Mouse (Mus musculus) cerebellum, adult 18-20 months (tissue): ENCODE measurements around the gene Prrc2b.

Experiments
- DNase-seq, 2 experiments: peaks; one replicate each; pipeline ENCODE4 v3.0.0; 2021

Gene Prrc2b

DNA sequence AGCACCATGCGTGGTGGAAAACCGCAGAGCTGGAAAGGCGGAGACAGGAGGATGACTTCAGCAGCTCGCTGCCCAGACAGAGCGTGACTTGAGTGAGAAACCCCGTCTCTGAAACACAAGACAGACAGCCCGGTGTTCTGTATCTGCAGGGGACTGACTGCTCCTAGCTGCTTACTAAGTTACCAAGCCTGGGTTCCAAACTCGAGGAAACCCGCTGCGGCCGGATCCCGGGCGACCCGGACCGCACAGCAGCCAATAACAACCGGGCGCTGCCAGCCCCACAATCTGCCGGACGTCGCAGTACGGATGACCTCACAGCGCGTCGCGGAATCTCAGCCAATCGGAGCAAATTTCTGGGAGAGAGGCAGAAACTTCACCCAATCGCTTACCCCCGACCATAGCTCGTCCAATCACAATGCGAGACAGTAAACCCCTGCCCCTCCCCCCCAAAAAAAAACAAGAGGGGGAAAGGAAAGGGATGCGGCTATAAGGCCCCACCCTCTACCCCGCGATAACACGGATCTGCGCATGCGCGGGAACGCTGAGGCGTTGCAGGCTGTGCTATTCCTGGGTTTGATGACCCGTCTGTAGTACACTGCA lies 13.1 kb upstream of the Prrc2b start:
- DNase-seq = peak; percentile 96 to 98

DNA sequence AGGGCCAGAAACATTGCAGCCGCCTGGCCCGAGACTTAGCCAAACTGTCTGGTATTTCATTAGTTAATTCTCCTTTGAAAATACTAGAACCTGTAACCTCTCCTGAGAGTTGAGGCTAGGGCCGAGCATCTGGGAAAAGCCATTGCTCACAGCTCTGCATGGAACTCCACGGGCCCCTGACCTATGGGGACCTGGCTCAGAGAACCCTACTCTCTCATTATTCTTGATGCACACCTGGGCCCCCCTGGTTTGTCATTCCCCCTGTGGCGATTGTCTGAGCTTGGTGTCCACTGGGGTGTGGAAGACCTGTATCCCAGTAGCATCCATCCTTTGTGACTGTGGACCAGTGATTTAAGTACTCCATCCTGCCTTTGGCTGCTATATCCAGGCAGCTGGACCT lies 11.5 kb upstream of the Prrc2b start:
- no peak for DNase-seq

- DNase-seq = no peak
These were observed 10.4 kb upstream of the Prrc2b start for GRCm38 (mm10) chr2:32140498-32140934.

DNA sequence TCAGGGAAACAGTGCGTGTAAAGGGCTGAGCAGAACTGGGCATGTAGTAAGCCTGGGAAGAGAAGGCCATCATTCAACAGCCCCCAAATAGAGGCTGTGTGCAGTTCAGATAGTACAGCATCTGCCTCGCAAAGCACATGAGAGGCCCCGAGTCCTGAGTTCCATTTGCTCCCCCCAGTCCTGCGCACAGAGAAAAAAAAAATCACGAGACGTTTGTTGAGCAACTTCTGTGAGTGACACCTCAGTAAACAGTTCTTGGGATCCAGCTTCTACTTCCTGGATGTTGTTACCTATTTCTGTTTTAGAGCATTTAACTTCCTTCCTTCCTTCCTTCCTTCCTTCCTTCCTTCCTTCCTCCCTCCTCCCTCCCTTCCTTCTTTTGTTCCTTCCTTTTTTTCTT lies 9.3 kb upstream of the Prrc2b start:
- DNase-seq = no peak

- no peak for DNase-seq
These were observed 8.5 kb upstream of the Prrc2b start for GRCm38 (mm10) chr2:32142368-32142767.

DNA sequence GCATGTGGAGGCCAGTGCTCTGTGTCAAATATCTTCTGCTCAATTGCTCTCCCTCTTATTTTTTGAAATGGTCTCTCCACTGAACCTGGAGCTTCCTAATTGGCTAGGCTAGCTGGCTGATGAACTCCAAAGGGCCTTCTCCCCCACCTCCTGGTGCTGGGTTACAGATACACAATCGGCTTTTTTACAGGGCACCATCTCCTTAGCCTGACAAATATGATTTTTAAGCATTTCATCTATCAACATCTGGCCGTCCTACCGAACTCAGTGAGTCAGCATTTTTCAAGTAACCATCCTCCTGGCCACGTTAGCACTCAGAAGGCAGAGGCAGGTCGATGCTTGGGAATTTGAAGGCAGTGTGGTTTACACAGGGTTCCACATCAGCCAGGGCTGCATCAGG lies 6.2 kb upstream of the Prrc2b start:
- no peak for DNase-seq

- no peak for DNase-seq
These were observed 4.2 kb upstream of the Prrc2b start for GRCm38 (mm10) chr2:32146617-32147162.

DNA sequence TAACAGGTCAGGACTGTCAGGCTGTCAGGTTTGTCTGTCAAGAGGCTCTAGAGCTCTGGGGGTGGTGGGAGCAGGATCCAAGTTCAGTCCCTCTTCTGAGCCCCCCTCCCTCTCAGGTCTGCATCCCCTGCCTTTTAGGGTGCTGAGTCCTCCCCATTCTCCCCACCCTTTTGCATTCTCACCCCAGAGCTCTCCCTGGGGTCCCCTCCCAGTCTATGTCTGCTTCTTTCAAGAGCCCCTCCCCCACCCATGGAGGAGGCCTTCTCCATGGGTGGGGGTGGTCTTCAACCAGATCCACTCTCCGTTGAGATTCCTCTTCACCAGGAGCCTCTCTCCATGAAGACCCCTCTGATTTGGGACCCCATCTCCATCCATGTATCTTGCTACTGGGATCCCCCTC lies 747 bp upstream of the Prrc2b start:
- DNase-seq = no peak

- no peak for DNase-seq
These were observed 339 bp upstream of the Prrc2b start for GRCm38 (mm10) chr2:32150562-32150923.

DNA sequence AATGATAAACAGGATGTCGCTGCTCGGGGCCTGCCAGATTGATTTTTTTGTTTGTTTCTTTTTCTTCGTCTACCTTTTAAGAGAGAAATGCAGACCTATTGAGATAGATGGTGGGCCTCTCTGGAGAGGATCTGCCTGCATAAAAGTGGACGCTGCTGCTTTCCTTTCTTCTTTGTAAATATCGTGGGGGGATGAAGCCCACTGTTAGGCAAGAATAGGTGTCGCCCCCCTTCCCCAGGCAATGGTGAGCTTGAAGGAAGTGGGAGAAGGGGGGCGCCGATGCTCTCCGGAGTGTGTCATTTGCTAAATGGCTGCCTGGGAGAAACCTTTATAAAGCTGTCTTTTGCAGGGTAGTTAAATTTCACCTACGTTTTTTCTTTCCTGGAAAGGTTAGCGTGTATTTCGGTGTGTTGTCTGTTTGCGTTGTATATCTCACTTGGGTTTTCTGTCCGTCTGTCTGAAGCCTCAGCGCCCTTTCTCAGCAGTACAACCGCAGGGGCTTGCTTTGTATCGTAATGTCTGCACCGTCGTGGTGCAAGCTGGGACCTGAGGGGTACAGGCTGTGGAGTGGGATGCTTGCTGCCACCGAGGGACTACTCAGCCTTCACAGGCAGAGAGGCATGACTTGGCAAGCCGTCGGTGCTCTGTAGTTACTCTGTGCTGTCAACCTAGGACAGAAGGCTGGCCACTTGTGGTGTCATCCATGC lies 931 bp downstream of the Prrc2b start:
- peak; percentile 63 to 68 for DNase-seq

DNA sequence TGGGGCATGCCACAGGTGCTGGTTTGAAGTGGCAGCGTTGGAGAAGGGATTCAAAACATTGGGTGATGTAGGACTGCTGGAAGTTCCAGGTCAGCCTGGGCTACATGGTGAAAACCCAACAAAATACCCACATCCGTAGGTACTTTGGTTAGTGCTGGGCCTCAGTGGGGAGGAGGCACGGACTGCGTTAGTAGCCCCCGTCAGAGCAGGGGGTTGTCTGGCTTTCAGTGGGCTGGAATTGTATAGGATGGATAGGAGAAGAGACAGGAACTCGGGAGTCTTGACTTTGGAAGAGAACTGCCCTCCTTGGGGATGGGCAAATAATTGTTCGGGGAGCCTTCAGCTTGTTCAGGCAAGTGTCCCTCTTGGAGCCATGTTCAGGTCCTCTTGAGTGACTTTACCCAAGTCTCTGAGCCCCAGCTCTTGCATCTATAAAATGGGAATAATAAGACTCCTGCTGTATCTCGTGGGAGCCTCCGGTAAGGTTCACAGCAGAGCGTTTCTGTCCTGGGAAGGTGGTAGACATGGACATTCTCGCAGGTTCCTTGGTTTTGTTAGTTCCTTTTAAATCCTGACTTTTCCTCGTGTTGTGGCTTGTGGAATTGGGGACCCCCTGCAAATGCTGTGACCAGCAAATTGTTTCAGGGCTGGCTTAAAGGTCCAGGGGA lies 1.6 kb downstream of the Prrc2b start:
- DNase-seq = no peak

DNA sequence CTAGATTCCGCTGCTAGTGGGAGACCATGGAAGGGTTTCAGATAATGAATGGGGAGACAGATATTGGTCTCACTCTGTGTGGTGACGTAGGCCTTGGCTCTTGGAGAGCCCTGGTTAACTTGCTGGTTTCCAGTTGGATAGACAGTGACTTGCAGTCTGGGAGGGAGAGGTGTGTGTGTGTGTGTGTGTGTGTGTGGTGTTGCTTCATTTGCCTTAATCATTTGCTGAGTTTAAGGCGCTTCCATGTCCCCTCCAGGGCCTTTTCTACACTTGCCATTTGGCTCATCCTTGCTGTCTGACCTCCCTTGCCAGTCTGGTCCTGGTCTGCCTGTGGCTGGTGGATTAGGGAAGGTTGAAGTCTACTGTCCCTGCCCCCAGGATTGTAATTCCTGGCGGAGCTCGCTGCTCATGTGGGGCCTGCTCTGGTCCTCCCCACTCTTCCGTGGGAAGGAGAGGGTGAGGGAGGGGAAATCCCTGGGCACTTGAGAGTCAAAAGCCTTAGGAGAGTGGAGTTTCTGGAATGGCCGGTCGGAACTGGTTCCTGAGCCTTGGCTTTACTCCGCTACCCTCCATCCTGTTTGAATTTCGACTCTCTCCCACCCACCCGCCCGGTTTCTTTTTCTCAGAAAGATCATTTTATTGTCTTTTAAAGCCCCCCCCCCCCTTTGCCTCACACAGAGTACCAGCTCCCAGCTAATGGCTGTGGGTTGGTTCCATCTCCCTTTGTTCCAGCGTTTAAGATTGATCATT lies 2.3 kb downstream of the Prrc2b start:
- peak in 1 of 2 experiments; percentile 54 for DNase-seq

DNA sequence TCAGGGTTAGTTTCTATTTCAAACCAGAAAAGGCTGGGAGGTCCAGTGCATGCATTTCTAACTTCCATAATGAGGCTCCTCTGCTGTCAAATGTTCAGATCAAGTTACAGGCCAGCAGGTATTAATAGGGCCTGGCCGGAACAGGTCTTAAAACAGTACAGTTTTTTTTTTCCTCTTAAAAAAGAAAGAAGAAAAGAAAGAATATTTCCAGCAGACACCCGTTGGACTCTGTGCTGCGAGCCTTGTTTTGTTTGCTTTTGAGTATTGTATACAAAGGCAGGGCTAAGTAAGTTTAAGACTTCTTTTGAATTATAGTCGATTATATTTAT lies 2.9 kb downstream of the Prrc2b start:
- no peak for DNase-seq

GRCm38 (mm10) chr2:32154334-32154997 lies 3.6 kb downstream of the Prrc2b start:
- DNase-seq = peak in 1 of 2 experiments; percentile 41

- peak in 1 of 2 experiments; percentile 53 for DNase-seq
These were observed 4.2 kb downstream of the Prrc2b start for GRCm38 (mm10) chr2:32154998-32155541.

GRCm38 (mm10) chr2:32155614-32156013 lies 4.7 kb downstream of the Prrc2b start:
- DNase-seq = peak in 1 of 2 experiments; percentile 16

- DNase-seq = peak in 1 of 2 experiments; percentile 26
These were observed 5.8 kb downstream of the Prrc2b start for GRCm38 (mm10) chr2:32156645-32157044.

DNA sequence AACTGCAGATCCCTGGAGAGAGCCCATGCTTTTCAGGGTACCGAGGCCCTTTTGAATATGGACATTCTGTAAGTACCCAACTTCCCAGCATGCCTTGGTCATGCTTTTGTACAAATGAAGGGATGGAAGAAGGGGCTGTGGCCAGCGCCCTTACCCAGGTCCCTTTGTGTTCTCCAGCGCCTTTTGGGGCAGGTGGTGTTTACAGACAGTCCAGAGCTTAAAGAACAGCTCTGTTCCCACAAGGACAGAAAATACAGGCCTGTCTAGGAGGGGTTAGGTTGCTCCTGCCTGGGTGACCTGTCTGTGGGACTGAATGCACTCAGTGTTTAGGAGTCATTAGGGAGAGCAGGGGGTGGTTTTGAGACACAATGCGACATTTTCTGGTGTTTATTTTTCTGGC lies 6.4 kb downstream of the Prrc2b start:
- DNase-seq = no peak

GRCm38 (mm10) chr2:32158616-32159239 lies 7.8 kb downstream of the Prrc2b start:
- DNase-seq = peak in 1 of 2 experiments; percentile 33

GRCm38 (mm10) chr2:32160525-32160924 lies 9.6 kb downstream of the Prrc2b start:
- DNase-seq = peak in 1 of 2 experiments; percentile 15

DNA sequence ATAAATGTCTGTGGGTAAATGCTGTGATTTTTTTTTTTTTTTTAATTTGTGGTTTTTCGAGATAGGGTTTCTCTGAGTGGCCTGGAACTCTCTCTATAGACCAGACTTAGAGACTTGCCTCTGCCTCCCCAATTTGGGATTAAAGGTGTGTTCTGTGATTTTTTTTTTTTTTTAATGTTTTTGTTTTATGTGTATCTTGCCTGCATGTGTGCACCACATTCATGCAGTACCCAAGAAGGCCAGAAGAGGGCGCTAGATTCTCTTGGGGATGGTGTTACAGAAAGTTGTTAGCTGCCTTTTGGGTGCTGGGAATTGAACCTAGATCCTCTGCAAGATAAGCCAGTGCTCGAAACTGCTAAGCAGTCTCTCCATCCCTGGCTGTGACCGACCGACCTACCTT lies 10.1 kb downstream of the Prrc2b start:
- DNase-seq = peak in 1 of 2 experiments; percentile 32

GRCm38 (mm10) chr2:32162102-32162501 lies 11.2 kb downstream of the Prrc2b start:
- DNase-seq = peak in 1 of 2 experiments; percentile 22
